Mouse (Mus musculus) urinary bladder, adult 2 months (tissue): ENCODE measurements around the gene Cd81. TPM values are rescaled to one million over a fixed set of nuclear protein-coding genes. Genes with fewer than 3 reads are reported as not detected.

Source experiments
- DNase-seq: peaks from one replicate; pipeline ENCODE4 v3.0.0; 2022; ENCODE audit warnings: low spot score
- polyA plus RNA-seq: library from polyadenylated mRNA; depleted of rRNA; stranded (reverse); fragments of >200 nt; gene quantifications from 2 replicates; pipeline ENCODE4 v1.2.3, GENCODE M21; 2012; rRNA removed

Gene Cd81
- polyA plus RNA-seq = 591 and 684 TPM in 2 replicates

DNA sequence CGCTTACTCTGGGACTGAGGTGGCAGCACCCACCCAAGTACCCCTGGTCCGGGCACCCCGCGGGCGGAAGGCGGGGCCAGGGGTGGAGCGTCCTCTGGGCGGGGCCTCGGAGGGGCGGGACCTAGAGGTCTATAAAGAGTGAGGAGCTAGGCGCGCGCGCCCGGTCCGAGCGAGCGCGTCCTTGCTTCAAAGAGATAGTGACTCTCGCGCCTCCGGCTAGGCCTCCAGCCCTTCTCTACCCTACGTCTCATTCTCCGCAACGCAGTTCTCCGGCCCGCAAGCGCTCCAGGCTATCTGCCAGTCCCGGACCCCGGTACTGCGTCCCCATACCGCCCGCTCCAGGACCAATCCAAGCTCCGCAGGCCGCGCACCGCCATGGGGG lies at the start of gene Cd81:
Gene Cd81 (plus strand): TSS at position 114 of the 382 bp plus-strand sequence.
- peak; percentile 87 for DNase-seq

- DNase-seq = no peak
Measured at GRCm38 (mm10) chr7:143004727-143005343, 47.7 kb upstream of the Cd81 start, which contains the start of gene Tspan32. Gene Tspan32 (plus strand): TSS chr7:143005046.

- DNase-seq = no peak
Measured at GRCm38 (mm10) chr7:143005344-143006096, 47.0 kb upstream of the Cd81 start.

GRCm38 (mm10) chr7:143006097-143006755 lies 46.3 kb upstream of the Cd81 start:
- DNase-seq = no peak

- DNase-seq = no peak
Measured at GRCm38 (mm10) chr7:143006756-143007598, 45.6 kb upstream of the Cd81 start.

DNA sequence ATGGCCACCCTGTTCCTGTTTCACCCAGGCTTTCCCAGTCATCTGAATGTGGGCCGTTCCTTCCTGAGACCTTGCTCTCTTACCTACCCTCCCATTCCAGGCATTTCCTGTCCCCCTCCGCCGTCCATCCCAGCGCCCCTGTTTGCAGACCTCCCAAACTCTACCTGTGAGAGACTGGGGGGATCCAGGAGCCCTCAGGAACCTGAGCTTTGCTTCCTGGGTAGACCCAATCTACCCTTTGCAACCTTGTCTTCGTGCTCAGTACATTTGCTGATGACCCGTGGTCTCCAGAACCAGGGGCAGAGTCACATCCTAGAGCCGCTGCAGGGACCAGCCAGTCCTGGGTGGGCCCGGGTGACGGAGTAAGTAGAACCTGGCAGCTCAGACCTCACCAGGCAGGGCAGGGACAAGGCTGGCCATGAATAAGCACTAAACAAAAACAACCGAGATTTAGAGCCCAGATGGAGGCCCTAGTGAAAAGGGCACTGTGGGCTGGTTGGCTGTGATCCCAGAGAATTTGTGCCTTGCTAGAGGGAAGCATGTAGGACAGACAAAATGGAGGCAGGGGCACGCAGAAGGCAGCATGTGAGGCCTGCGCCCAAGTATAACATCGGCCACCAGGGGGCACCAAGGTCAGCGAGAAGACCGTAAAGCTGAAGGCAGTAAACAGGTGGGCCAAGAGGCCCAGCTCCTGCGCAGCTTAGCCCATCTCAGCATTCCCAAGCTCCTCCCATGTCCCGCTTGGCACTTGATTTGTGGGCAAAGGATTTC lies 44.8 kb upstream of the Cd81 start:
- DNase-seq = peak; percentile 89

GRCm38 (mm10) chr7:143008370-143008926 lies 44.1 kb upstream of the Cd81 start:
- DNase-seq = no peak

DNA sequence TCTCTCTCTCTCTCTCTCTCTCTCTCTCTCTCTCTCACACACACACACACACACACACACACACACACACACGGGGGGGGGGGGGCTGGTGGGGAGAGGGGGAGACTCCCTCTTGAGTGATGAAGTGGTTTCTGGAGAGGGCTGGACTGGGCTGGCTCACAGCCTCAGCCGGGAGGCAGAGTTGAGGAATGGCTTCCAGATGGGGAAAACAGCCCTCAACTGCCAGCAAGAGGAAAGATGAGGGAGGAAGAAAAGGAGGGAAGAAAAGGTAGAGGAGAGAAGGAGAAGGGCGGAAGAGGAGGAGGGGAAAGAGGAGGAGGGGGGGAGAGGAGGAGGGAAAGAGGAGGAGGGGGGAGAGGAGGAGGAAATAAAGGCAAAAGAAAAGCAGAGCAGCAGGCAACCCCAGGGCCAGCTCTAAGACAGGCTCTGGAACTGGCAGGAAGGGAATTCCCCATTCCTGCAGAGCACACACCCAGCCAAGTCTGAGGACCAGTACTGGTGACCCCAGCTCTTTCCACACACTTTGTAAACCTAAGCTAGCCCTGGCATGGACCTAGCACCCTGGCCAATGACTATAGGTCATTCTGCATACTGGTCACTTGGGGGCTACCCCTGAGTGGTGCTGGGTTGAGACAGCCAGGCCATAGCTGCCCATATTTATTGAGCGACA lies 43.4 kb upstream of the Cd81 start:
- DNase-seq = no peak

- DNase-seq = no peak
Measured at GRCm38 (mm10) chr7:143009996-143010395, 42.5 kb upstream of the Cd81 start.

- no peak for DNase-seq
Measured at GRCm38 (mm10) chr7:143011226-143011625, 41.3 kb upstream of the Cd81 start.

DNA sequence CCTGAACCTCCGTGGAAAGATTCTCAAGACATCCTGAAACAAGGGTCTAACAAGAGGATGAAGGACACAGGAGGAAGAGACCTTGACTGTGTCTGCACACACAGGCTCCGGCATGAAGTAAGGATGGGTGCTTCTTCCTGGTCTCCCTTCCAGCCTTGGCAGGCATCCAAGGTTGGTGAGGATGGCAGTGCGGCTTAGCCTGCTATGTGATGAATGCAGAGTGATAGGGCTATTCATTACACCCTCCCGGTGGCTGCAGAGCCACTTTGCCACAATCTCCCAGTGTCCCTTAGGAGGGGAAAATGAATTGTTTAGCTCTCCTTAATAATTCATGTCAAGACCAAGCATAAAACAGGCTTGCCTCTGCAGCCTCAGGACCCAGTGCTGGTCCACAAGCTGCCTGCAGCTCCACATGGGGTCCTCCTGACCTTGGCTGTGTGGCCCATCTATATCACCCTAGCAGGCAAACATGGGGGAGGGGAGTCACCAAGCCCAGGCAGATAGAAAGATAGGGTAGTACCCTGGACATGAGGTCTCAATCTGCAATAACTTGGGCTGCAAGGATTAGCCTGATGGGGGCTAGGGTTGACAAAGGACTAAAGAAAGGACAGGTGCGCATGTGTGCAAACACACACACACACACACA lies 40.2 kb upstream of the Cd81 start:
- no peak for DNase-seq

- DNase-seq = no peak
Measured at GRCm38 (mm10) chr7:143013420-143014178, 38.9 kb upstream of the Cd81 start.

- no peak for DNase-seq
Measured at GRCm38 (mm10) chr7:143014862-143015659, 37.5 kb upstream of the Cd81 start.

DNA sequence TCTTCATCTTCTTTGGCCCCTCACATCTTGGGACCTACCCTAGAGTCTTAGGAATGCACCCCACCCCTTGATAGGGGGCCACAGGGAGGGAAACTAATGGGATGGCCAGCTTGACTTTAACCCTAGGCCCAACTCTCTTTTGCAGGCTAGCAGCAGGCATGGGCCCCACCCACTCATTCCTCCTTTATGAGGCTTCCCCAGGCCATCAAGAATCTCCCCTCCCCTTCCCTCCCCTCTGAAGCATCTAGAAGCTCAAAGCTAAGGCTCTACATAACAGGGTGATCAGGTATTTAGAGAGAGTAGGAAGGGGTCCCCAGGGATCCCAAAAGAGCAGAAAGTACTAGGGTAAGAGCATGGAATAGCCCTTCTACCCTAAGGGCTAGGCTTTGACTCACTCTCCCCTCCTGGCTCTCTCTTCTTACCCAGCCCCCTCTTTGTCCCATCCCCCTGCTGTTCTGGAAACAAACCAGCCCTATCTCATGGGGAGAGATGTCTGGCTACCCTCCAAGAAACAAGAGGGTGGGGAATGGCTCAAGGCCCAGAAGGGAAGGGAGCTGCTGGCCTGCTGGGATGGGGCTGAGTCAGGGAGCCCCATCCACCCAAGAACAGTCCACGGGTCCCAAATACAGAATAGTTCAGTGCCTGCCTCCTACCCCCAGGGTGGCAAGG lies 36.6 kb upstream of the Cd81 start:
- DNase-seq = peak; percentile 40

GRCm38 (mm10) chr7:143016424-143017142 lies 36.0 kb upstream of the Cd81 start:
- no peak for DNase-seq

DNA sequence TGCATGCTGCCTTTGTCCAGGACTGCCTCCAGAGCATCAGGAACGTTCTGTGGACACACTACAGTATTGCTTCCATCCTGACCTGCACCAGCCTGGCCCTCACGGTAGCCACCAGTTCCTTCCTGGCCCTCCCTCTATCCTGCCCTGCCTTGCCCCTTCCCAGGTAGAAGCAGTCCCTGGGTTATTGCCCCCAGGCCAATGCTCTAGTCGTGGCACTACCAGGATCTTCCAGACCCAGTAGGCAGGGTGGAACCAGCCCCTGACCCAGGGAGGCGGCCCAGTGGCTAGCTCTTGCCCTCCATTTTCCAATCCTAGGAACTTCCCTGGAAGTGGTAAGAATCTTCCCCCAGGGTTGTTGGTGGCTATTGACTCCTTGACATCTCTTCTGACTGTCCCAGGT lies 35.4 kb upstream of the Cd81 start:
- DNase-seq = no peak

GRCm38 (mm10) chr7:143020040-143020439 lies 32.5 kb upstream of the Cd81 start:
- no peak for DNase-seq
